Mouse (Mus musculus): ENCODE data around the gene Apba1.

The Apba1 gene

DNA sequence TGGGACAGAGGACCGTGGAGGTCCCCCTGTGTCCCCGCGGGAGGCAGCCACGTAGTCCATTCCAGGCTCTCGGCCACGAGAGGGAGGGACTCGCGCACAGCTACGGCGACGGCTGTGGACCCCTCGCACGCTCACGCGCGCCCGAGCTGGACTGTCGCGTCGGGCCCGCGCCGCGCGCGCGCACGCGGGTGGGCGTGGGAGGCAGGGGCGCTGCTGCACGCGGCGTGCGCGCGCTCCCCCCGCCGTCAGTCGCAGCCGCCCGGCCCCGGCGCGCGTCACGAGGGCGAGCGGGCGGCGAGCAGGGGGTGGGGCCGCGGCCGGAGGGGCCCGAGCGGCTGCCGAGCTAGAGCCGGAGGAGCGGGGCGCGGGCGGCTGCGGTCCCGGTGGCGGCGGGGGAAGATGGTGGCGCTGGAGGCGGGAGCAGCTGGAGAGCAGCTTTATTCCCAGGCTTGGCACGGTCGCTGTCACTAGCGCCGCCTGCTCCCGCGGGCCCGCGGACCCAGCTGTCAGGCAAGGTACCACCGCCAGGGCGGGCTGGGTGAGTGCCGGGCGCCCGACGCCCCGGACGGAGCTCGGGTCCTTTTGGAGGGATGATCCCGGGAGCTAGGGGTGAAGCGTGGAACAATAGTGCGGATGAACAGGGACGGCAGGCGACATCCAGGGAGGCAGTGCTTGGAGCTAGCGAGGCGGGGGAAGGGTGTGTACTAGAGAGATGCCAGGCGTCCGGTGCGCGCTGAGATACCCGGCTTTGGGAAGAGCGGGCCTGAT, at the start of gene Apba1:
Gene Apba1, plus strand, starts transcription at position 334 of the 768 bp plus-strand sequence.
- peak; percentile 76 to 89 for DNase-seq

GRCm38 (mm10) chr19:23746506-23746905, 12.2 kb upstream of the Apba1 start:
- DNase-seq = no peak

DNA sequence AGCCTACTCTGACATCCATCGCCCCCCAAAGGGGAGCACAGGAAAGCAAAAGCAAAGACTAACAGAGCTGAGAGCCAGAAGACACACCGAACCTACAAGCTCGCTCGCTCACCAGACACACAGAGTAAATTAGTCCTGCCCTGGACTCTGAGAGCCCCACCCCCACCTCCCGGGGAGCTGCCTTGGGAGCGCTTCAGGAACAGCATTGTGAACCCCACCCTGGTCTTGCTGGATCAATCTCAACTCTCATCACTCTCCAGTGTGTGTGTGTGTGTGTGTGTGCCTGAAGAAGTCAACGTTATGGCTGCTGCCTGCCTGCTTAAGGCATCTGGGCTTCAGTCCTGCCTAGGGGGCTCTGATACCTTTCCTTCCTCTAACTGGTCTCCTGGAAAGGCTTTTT, 1.7 kb upstream of the Apba1 start:
- DNase-seq = no peak

DNA sequence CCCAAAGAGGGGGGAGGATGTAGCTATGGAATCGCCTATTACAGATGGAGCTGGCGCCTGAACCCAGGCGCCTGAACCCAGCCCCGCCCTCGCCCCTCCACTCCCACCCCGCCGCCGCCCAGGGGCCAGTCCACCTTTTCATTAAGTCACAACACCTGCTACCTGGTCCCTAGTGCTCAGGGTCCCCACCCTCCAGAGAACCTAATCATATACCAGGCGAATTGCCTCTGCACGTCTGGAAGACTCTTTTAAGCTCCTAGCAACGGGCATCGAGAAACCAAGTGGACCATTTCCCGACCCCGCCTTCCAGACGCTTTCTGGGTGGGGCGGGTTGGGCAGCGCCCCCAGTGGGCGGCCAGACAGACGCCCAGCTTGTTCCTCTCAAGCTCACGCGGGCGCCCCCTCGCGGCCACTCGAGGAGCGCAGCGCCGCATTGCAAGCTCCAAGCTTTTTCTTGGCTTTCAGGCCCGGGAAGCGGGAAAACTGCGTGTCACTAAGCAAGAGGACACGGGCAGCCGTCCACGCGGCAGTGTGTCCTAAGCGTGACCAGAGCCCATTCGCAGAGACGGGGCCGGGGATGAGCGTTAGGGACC, 630 bp upstream of the Apba1 start:
- DNase-seq = peak; percentile 94

- DNase-seq = peak in 1 of 2 experiments; percentile 22
These were observed 747 bp downstream of the Apba1 start for GRCm38 (mm10) chr19:23759322-23759945.

- peak in 1 of 2 experiments; percentile 2 for DNase-seq
These were observed 4.7 kb downstream of the Apba1 start for GRCm38 (mm10) chr19:23763371-23763770.

GRCm38 (mm10) chr19:23764051-23764450, 5.4 kb downstream of the Apba1 start:
- DNase-seq = peak in 1 of 2 experiments; percentile 1

DNA sequence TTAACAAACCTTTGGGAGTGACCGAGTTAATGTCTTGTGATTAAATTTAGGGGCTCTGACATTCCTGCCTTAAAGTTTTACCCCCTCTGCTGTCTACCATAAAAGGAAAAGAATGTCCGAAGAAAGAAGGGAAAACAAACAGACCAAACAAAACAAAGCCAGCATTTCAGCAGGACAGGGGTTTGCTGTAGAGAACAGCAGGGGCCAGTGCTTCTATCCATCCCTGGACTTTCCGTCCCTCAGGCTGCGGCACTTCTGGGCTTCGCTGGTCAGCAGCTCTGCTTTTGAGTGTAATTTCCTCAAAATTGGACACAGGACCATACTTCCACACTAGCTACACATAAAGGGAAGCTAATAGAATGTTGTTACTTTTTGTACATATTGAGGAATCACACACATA, 10.2 kb downstream of the Apba1 start:
- no peak for DNase-seq

- no peak for DNase-seq
These were observed 12.1 kb downstream of the Apba1 start for GRCm38 (mm10) chr19:23770494-23771423.

GRCm38 (mm10) chr19:23771971-23772370, 13.3 kb downstream of the Apba1 start:
- peak in 1 of 2 experiments; percentile 25 for DNase-seq

DNA sequence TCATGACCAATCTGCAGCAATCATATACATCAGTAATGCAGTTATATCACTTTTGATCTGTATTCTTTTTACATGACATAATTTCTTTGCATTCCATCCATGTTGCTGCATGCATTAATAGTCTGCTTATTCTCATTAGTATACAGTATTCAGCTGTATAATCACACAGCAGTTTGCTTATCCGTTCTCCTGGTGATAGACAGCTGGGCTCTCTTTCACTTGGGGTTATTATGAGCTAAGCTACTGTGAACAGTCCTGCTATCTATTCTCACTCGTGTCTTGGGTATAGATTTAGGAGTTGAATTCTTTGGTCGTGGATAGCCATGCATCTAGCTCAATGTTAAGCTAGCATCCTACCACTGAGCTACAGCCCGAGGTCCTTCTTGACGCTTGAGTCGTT, 16.7 kb downstream of the Apba1 start:
- DNase-seq = no peak

- no peak for DNase-seq
These were observed 20.4 kb downstream of the Apba1 start for GRCm38 (mm10) chr19:23779130-23779529.

DNA sequence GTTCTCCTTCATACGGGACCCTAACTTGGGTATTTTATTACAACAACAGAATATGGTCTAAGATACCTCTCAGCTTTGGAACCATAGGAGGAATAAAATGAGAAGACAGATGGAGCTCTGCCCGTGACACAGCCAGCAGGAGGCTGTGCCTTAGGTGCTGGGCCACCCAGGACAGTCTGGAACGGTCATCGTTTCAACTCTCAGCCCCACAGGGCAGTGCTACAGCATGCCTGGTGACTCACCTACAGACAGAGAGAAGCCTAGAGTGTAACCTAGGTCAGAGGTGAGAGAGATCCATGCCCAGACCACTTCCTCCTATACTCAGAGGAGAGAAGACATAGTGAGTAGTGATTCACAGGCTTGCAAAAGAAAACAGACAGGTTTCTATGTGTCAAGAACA, 21.4 kb downstream of the Apba1 start:
- DNase-seq = no peak

DNA sequence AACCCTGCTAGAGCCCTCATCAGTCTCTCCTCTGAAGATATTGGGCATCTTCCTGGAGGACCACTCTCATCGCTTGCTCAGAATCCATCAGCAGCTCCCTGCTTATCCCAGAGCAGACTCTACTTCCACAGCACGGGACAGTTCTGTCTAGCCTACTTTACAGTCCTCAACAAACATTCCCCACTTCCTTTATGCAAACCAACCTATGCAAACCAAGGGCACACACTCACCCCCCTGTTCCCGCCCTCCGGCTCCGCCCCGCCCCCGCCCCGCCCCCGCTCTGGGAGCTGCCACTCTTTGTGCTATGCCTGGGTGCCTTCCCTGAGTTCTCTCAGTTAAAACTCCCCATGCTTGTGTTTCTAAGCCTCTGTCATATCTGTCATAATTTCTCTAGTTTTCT, 23.3 kb downstream of the Apba1 start:
- DNase-seq = no peak

DNA sequence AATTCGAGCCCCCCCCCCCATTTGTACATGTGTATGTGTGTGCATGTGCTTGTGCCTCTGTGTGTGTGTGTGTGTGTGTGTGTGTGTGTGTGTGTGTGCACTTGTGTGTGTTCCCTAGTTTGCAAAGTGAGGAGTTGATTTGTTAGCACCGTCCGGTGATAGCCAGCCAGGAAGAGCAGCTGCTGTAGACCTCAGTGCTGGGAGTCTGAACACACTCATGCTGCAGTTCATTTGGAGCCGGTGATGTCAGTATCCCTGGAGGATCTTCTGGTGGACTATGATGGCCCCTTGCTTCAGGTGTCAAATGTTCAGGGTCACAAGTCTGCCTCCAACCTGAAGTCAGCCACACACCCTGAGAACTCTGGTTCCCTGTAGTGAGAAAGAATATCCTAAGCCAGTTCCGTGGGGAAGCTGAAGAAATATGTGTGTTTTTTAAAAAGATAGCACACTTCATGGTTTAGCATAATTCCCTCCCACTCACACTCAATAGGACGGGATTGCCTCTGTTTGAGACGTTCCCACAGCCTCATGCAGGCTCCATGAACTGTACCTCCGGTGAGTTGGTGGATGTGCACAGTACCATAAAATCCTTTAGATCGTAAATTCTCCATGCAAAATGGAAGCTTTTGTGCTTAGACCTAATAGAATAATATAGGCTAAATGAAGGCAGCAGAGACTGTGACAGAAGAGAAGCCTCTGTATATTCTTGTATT, 29.9 kb downstream of the Apba1 start:
- no peak for DNase-seq

GRCm38 (mm10) chr19:23791704-23792103, 33.0 kb downstream of the Apba1 start:
- no peak for DNase-seq

- DNase-seq = no peak
These were observed 33.9 kb downstream of the Apba1 start for GRCm38 (mm10) chr19:23792559-23792958.

DNA sequence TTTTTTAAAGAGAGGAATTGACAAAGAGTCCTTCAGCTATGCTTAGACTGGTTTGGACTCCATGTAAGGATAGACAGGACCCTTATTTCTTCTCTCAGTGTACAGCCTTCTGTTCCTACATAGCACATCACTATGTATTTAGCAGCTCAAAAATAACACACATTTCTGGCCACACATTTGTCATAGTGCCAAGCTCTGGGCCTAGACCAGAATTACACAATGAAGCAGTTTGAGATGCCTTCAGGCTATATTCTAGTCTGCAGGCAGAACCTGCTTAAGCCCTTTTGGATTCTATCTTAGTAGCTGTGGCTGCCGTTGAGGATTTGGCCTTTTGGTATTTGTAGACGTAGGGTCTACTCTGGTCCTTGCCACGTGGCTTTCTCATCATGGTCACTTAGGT, 35.8 kb downstream of the Apba1 start:
- no peak for DNase-seq

DNA sequence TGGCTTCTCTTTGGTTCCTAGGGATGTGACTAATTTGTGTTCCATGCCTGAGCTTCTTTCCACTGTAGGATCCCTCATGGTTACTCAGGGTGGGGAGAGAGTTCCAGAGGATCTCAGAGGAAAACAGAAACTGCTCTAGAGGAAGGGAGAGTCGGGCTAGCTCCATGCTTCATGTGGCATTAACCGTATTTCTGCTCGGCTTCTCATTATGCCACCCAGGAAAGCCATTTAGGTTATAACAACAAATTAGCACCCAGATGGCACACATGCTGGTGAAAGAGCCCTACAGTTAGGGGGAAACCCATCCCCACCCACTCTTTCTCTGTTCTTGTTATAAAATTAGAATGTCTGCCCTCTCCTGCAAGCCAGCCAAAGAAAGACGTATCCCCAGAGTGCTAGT, 36.5 kb downstream of the Apba1 start:
- no peak for DNase-seq

- DNase-seq = peak; percentile 14 to 27
These were observed 42.5 kb downstream of the Apba1 start for GRCm38 (mm10) chr19:23801174-23801573.

DNA sequence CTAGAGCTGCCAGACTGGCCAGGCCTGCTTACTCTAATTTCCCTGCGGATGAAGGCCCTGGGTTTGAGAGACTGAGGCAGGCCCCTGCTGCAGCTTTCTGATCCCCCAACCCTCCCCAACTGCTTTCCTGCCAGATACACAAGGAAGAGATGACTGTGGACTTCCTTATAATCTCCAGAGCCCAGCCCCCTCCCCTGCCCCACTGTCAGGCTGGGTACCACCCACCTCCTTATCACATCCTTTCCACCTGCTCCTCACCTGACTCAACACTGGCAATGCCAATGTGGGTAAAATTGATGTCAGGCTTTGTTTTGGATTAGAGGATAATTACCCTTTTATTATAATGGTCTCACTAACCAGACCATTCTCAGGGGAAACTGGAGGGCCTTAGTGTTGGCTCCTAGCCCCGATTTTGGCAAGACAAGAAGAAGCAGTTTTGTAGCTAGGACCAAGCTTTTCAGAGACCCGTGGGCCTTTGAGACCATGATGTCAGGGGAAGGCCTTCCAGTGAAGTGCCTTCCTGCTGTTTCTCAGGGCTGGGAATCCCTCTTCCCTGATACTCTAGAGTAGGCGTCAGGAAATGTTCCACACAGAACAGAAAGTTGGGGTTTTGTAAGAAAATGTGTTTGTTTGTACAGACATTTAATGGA, 44.7 kb downstream of the Apba1 start:
- DNase-seq = no peak

GRCm38 (mm10) chr19:23806796-23807195, 48.1 kb downstream of the Apba1 start:
- DNase-seq = no peak

Data from lung, postnatal 4 days (tissue).